Mouse (Mus musculus) heart, postnatal 36 days (tissue): Measurements from ENCODE around the gene Dhx36. TPM values are rescaled to one million over a fixed set of nuclear protein-coding genes. Genes with fewer than 3 reads are reported as not detected.

Source experiments
- DNase-seq, 2 experiments: peaks; one replicate each; pipeline ENCODE4 v3.0.0; 2021 to 2022
- intact Hi-C: fragments of 180-260 bp; cut with DNase I; formaldehyde crosslinking; loops from one replicate; pipeline ENCODE4 v1.15.1; 2025
- total RNA-seq, 2 experiments: library from RNA; stranded (reverse); gene quantifications; 2 replicates each; pipeline ENCODE4 v1.2.3; 2021

Gene Dhx36
- total RNA-seq, result 10 to 100 TPM; 17.7 to 17.8 TPM

- intact Hi-C loops, result no loop called here
- peak; percentile 96 to 97 for DNase-seq
These were observed at the start of gene Dhx36 for GRCm38 (mm10) chr3:62506488-62507205. Gene Dhx36 (minus strand): TSS chr3:62507004.

- intact Hi-C loops, result no loop called here
- DNase-seq, result no peak
These were observed 20.8 kb upstream of the Dhx36 start for GRCm38 (mm10) chr3:62527593-62527992.

GRCm38 (mm10) chr3:62527160-62527559, 20.4 kb upstream of the Dhx36 start:
- DNase-seq, result no peak
- intact Hi-C loops, result no loop called here

- DNase-seq, result no peak
- intact Hi-C loops, result no loop called here
These were observed 423 bp upstream of the Dhx36 start for GRCm38 (mm10) chr3:62507206-62507647.

GRCm38 (mm10) chr3:62505166-62505900, 1.5 kb downstream of the Dhx36 start:
- intact Hi-C loops, result no loop called here
- no peak for DNase-seq

GRCm38 (mm10) chr3:62499327-62499726, 7.5 kb downstream of the Dhx36 start:
- intact Hi-C loops, result no loop called here
- DNase-seq, result no peak

- intact Hi-C loops, result no loop called here
- DNase-seq, result no peak
These were observed 14.2 kb downstream of the Dhx36 start for GRCm38 (mm10) chr3:62492568-62492967.

- DNase-seq, result no peak
- intact Hi-C loops, result no loop called here
These were observed 22.5 kb downstream of the Dhx36 start for GRCm38 (mm10) chr3:62484340-62484739.

- intact Hi-C loops, result no loop called here
- no peak for DNase-seq
These were observed 36.6 kb downstream of the Dhx36 start for GRCm38 (mm10) chr3:62470179-62470578.

- intact Hi-C loops, result no loop called here
- no peak for DNase-seq
These were observed 42.5 kb downstream of the Dhx36 start for GRCm38 (mm10) chr3:62464276-62464675.

GRCm38 (mm10) chr3:62459483-62459882, 47.3 kb downstream of the Dhx36 start:
- intact Hi-C loops, result loop anchor here (2.0 to 5.0 kb wide), 2 partner anchors 242 to 1215 kb away; no protein-coding TSS in a partner anchor
- no peak for DNase-seq

- intact Hi-C loops, result loop anchor here (2.0 to 5.0 kb wide), 2 partner anchors 241 to 1214 kb away; no protein-coding TSS in a partner anchor
- peak; percentile 51 to 73 for DNase-seq
These were observed 48.4 kb downstream of the Dhx36 start for GRCm38 (mm10) chr3:62458284-62459013.

GRCm38 (mm10) chr3:62455854-62456253, 51.0 kb downstream of the Dhx36 start:
- intact Hi-C loops, result loop anchor here (5.0 kb wide), 1 partner anchor 239 kb away; no protein-coding TSS in a partner anchor
- no peak for DNase-seq

- DNase-seq, result no peak
- intact Hi-C loops, result no loop called here
These were observed 52.7 kb downstream of the Dhx36 start for GRCm38 (mm10) chr3:62454096-62454495.

GRCm38 (mm10) chr3:62452961-62453360, 53.8 kb downstream of the Dhx36 start:
- intact Hi-C loops, result no loop called here
- DNase-seq, result no peak

- no peak for DNase-seq
These were observed 56.8 kb downstream of the Dhx36 start for GRCm38 (mm10) chr3:62449871-62450496.

GRCm38 (mm10) chr3:62447151-62447550, 59.7 kb downstream of the Dhx36 start:
- intact Hi-C loops, result loop anchor here (2.0 kb wide), 1 partner anchor 72 kb away; no protein-coding TSS in a partner anchor
- DNase-seq, result peak; percentile 6 to 8

More at GRCm38 (mm10) chr3:62449871-62450496, 56.8 kb downstream of the Dhx36 start:
- intact Hi-C loops, result no loop called here

GRCm38 (mm10) chr3:62446271-62446670, 60.5 kb downstream of the Dhx36 start:
- intact Hi-C loops, result loop anchor here (2.0 kb wide), 1 partner anchor 71 kb away; no protein-coding TSS in a partner anchor
- DNase-seq, result no peak

GRCm38 (mm10) chr3:62443582-62444194, 63.1 kb downstream of the Dhx36 start:
- intact Hi-C loops, result loop anchor here (5.0 kb wide), 1 partner anchor 106 kb away; the partner anchor contains the start of gene Arhgef26
- DNase-seq, result no peak
